Mouse (Mus musculus) brown adipose tissue, adult 24 weeks (tissue): ENCODE results near the gene Adamts8. TPM values are rescaled to one million over a fixed set of nuclear protein-coding genes. Genes with fewer than 3 reads are reported as not detected.

Experiments used
- H3K27ac ChIP-seq: fragments of 200-500 bp; replicated peaks from 2 replicates; pipeline ENCODE4 v1.5.1; 2012; ENCODE audit warnings: low read depth, mild to moderate bottlenecking, low read length
- H3K4me1 ChIP-seq: fragments of 200-500 bp; 2 replicates; pipeline ENCODE4 v1.6.1; 2012; ENCODE audit warnings: low read length, mixed read lengths; ENCODE audit not compliant: control insufficient read depth, insufficient read depth, insufficient read length
- H3K4me3 ChIP-seq: fragments of 200-500 bp; 2 replicates; pipeline ENCODE4 v1.5.1; 2012; ENCODE audit warnings: low read depth, mild to moderate bottlenecking, low read length, moderate library complexity; ENCODE audit not compliant: insufficient read depth
- polyA plus RNA-seq: library from polyadenylated mRNA; stranded (reverse); fragments of >200 nt; gene quantifications from 2 replicates; pipeline ENCODE4 v1.2.4, GENCODE M21; 2012; ENCODE audit not compliant: missing spikeins, insufficient read depth, insufficient read length

Adamts8 gene
- not detected in 2 replicates for polyA plus RNA-seq

DNA sequence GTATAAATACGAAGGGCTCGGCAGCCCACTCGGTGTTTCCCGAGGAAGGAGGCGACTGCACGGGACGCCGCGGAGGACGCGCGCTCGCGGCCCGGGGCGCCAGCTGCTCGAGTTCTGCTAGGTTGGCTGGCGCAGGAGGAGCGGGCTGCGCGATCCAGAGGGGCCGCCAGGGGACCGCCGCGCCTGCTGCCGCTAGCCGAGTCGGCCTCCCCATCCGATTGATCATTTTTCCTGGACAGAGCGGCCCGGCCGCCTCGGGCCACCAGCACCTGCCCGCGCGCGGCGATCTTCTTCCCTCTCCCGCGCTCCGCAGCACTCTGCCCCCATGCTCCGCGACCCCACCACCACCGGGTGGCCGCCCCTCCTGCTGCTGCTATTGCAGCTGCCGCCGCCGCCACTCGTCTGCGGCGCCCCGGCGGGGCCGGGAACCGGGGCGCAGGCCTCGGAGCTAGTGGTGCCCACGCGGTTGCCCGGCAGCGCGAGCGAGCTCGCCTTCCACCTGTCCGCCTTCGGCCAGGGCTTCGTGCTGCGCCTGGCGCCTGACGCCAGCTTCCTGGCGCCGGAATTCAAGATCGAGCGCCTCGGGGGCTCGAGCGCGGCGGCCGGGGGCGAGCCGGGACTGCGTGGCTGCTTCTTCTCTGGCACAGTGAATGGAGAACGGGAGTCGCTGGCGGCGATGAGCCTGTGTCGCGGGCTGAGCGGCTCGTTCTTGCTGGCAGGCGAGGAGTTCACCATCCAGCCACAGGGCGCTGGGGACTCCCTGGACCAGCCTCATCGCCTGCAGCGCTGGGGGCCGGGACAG, at the start of gene Adamts8:
Adamts8 (plus strand) TSS at position 51 of the 802 bp plus-strand sequence.
- no peaks in the 10 kb centered on the region for H3K4me1 ChIP-seq
- no peak within 1 kb of the TSS for H3K27ac ChIP-seq
- peak within 1 kb of the TSS; percentile 50 for H3K4me3 ChIP-seq

DNA sequence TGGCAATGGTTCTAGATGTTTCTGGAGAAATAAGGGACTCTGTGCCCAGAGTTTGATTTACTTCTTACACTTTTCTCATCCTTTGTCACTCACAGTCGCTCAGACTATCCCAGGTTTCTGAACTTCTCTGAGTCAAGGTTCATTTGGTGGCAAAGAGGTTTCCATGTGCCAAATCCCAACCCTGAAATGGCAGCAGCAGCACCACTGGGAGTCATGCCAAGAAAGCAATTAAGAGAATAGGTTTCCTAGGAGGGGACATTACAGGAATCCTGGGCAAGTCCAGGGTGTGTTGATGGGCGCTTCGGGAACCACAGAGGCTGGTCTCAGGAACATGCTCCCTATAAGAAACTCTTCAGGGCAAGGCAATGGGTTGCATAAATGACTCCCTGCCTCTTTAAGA, 46.7 kb upstream of the Adamts8 start:
- H3K4me1 ChIP-seq: peaks cover 12% of the 10 kb centered on the region
- no peak overlapping the region for H3K4me3 ChIP-seq
- no peak overlapping the region for H3K27ac ChIP-seq

DNA sequence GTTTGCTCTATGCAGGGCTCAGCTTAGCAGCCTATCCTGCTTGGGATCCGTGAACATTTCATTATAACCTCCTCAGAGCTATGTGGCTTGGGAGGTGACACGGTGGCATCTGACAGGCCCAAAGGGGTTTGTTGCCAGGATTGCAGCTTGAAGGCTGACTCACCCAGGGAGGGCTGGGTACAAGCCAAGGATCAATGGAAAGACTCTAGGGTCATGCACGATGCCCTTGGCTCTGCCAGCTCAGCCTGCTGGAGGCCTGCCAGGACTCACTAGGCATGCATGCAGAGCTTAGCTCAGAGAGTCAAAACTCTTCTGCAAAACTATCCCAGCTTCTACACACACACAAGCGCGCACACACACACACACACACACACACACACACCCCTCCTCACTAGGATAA, 45.6 kb upstream of the Adamts8 start:
- H3K27ac ChIP-seq: no peak overlapping the region
- H3K4me1 ChIP-seq: peaks cover 12% of the 10 kb centered on the region
- no peak overlapping the region for H3K4me3 ChIP-seq

DNA sequence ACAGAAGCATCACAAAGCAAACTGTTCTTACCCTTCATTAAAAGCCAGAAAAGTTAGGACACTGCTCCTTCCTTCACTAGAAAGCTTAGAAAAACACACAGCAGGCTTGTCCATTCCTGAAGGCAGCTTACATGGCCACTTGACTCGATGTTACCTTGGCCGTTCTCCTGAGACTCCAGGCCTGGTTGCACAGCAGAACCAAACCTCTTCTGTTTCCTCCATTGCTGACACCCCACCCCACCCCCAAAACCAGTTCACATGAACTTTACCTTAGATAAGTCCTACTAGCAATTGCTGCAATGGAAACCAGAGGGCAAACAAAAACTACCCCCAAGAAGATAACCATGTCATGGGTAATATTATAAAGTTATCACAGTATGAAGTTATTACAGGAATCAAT, 45.2 kb upstream of the Adamts8 start:
- peaks cover 12% of the 10 kb centered on the region for H3K4me1 ChIP-seq
- H3K4me3 ChIP-seq: no peak overlapping the region
- no peak overlapping the region for H3K27ac ChIP-seq

DNA sequence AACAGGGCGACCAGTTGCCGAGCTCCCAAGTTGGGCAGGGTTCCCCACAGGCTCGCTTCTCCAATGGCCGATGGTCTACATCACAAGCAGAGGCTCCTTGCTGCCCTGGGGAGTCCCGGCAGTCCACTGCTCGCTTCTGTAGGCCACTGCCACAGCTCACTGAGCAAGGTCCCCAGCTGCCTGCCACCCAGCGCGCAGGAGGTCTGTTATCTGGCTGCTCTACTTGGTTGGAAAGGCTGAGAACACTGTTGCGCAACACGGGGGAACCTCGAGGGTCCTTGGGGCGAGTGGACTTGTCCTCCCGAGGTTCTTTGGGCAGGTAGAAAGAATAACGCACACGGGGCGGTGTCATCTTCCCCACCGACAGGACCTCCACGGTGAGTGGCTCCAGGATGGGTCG, 40.2 kb upstream of the Adamts8 start:
- no peak overlapping the region for H3K27ac ChIP-seq
- no peak overlapping the region for H3K4me3 ChIP-seq

DNA sequence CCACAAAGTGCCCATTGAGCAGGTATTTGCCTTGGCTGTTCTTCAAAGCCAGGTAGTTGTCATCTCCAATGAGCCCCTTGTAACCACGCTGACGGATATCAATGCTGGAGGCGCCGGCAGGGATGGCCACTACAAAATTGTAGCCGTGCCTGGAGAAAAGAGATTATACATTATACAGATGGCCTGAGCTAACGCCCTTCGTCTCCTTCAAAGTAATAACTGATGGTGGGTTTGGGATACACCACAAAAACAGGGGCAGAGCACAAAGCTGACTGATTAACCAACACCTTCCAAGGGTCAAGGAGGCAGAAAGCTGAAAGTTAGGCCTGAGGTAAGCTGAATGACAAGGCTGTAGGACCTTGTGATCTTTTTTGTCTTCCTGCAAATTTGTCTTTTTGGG, 39.7 kb upstream of the Adamts8 start:
- Histone ChIP-seq H3K27ac (no peak overlapping the region), H3K4me1 (no peaks in the 10 kb centered on the region), H3K4me3 (no peak overlapping the region)

More for the DNA sequence above, 40.2 kb upstream of the Adamts8 start:
- H3K4me1 ChIP-seq: peaks cover 3% of the 10 kb centered on the region; the same call in 1 of the 2 replicates

DNA sequence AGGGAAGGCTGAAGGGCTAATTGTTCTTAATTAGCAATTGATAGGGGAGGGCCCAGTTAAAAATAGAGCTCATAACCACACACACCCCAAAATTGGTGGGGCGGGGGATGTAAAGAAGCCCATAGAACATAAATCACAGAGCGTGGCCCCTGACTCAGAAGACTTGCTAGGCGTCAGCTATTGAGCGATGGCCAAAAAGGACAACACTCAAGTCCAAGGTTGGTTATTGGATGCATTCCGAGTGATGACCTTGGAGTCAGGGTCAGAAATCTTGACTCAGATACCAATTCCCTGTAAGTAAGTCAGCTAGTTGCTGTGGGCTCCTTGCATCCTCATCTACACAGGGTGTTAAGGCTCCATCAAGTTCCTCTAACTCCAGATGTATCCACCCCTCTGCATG, 39.1 kb upstream of the Adamts8 start:
- Histone ChIP-seq H3K4me3 (no peak overlapping the region), H3K4me1 (no peaks in the 10 kb centered on the region), H3K27ac (no peak overlapping the region)

DNA sequence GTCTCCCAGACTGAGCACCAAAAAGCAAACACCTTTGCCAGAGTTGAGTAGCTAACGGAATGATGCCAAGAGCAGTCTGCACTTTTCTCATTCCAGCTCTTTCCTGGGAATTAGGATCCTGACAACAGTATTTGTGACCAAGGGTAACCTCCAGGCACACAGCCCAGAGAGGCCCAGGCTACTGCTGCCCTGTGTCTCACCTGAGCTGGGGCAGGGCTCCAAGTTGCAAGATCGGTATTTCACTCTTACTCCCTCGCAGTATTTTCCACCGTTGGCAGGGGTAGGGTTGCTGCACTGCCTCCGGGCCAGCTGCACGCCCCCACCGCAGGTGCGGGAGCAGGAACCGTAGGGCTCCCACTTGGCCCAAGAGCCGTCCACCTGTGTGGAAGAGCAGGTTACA, 36.5 kb upstream of the Adamts8 start:
- Histone ChIP-seq H3K4me1 (no peaks in the 10 kb centered on the region), H3K27ac (no peak overlapping the region), H3K4me3 (no peak overlapping the region)

DNA sequence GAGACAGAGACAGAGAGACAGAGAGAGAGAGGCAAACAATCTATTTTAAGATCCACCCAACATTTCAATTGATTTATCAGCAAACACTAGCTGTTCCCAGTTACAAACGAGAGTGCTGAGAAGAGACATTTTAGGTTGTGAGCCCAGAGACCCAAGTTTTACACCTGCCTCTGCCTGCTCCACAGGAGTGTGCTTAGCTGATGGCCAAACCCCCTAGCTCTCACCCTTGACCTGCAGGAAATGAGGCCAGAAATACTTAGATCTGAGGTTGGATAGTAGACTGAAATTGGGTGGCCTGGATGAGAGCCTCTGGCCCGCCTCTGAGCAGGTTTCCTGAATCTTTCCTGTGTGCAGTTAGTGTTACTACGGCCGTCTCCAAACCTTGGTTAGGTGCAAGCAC, 35.9 kb upstream of the Adamts8 start:
- Histone ChIP-seq H3K4me1 (peaks cover under 1% of the 10 kb centered on the region), H3K27ac (no peak overlapping the region), H3K4me3 (no peak overlapping the region)

DNA sequence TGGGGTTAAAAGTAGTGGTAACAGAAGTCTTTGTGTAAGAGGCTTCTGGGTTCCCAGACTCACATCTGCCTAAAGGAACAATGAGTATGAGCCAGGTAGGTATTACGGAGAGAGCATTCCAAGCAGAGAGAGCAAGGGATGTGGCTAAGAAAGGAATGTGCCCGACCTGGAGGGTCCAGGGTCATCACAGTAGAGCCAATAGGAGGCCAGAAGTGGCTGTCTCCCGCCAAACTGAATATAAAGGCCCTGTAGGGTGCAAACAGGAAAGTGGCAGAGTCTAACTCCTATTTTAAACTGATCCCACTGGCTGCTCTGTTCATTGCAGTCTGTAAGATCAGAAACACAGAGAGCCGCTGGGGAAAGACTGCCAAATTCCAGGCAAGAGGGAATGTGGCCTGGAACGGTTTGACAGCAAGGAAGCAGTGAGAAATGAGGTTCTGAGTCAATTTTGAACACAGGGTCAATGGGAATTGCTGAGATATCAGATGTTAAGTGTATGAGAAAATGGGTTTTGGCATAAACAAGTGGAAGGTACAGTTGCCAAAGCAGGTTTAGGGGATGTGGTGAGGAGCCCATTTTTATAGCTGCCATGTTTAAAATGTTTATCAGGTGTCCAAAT, 34.6 kb upstream of the Adamts8 start:
- Histone ChIP-seq H3K4me3 (no peak overlapping the region), H3K27ac (no peak overlapping the region), H3K4me1 (peaks cover 3% of the 10 kb centered on the region)

DNA sequence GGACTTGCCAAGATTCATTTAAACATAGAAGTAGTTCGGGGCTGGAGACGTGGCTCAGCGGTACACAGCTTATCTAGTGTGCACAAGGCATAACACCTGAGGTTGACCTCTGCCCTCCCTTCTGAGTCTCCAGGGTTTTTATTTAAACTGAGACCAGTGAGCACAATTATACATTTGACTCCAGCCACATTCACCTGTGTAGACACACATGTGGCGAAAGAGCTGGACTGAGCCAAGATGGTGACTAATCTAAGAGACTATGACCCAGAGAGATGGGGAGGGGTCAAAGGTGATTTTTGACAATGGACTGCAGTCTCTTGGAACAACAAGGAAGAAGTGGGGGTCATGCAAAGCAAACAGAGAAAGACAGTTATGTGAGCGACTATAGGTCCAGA, 34.1 kb upstream of the Adamts8 start:
- Histone ChIP-seq H3K4me1 (peaks cover 3% of the 10 kb centered on the region), H3K27ac (no peak overlapping the region), H3K4me3 (no peak overlapping the region)

DNA sequence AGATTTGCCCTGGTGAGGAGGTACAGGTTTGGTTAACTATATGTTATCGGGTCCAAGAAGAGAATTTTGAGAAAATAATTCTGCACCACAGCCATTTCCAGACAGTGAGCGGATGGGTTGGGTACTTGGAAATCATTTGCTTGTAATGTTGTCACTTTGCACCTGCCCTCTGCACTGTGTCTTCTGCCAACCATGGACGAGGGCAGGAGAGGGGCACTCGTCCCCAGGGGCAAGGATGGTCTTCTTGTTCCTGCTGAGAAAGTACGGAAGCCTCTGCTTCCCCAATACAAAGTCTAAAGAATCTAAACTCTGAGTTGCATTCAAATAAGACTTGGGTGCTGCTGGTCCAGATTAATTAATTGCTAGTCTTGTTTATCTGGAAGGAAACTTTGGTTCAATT, 33.4 kb upstream of the Adamts8 start:
- H3K27ac ChIP-seq: no peak overlapping the region
- peaks cover 3% of the 10 kb centered on the region for H3K4me1 ChIP-seq

DNA sequence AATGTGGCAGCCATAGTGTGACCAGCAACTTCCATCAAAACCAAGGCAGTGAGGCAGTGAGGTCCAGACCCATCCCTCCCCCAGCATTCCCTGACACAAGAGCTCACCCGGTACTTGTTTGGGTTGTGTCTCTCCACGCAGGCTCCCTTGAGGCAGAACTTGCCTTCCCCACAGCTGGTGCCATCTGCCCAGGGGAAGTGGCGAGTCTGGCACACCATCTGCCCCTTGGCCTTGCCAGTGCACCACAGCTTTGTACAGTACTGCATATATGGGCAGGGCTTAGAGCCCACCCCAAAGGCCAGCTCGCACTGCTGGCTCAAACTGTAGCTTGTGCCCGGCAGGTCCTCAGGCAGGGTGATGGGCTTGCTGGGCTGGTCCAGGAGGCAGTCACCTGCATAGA, 31.9 kb upstream of the Adamts8 start:
- H3K4me3 ChIP-seq: no peak overlapping the region
- H3K4me1 ChIP-seq: peaks cover 8% of the 10 kb centered on the region
- no peak overlapping the region for H3K27ac ChIP-seq

More for the DNA sequence above, 33.4 kb upstream of the Adamts8 start:
- H3K4me3 ChIP-seq: no peak overlapping the region

DNA sequence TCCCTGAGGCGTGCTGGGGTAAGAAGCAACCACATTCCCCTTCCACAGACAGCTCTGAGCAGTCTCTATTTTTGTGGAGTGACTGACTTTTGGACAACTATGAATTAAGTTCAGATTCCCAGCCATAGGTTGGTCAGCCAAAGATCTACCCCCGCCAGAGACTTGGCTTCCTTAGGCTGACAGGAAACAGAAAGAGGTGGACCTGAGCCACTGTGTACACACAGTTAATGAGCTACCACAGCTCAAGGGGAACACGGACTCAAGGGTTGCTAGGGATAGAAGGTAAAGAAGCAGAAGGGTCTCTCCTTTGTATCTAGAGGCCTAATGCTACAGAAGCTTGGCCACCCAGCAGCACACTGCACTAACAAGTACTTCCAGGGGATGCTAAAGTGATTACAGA, 30.2 kb upstream of the Adamts8 start:
- Histone ChIP-seq H3K4me3 (no peak overlapping the region), H3K4me1 (peaks cover 8% of the 10 kb centered on the region), H3K27ac (0 out of 2 replicates have a peak overlapping the region, but pooled peaks have one; percentile 15)

DNA sequence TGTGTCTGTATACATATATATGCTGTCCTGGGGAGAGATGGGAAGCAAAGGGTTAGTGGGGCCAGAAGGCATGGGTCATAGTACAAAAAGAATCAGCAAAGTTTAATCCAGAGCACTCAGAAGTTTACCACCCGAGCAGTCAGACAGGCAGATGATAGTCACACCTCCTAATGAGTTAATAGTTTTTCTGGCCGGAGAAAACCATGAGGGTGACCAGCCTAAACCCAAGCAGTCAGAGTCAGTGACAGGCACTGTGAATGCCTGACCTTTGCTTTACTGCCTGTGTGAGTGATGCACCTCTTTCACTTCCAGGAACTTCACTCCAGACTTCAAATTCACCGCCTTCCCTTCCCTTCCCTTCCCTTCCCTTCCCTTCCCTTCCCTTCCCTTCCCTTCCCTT, 28.9 kb upstream of the Adamts8 start:
- H3K4me3 ChIP-seq: no peak overlapping the region
- H3K4me1 ChIP-seq: peaks cover 8% of the 10 kb centered on the region
- no peak overlapping the region for H3K27ac ChIP-seq

DNA sequence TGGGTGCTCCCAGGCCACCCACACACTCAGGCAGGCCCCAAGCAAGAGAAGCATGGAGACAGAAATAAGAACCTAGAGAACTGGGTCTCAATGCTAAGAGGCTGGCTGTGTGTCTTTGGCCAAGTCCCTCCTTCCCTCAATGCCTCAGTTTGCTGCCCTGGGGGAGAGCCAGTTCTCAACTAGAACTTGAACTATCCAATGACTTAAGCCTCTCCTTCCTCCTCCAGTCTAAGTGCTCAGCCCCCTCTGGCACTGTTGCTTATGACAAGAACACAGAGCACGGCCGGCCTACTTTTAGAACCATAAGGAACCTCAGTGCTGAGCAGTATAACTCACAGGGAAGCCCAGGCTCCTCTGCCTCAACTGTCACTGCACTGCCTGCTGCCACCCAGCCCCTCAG, 28.1 kb upstream of the Adamts8 start:
- Histone ChIP-seq H3K27ac (no peak overlapping the region), H3K4me3 (no peak overlapping the region), H3K4me1 (peaks cover 8% of the 10 kb centered on the region)
